Mouse (Mus musculus): ENCODE data around the gene Eqtn.

Gene Eqtn

DNA sequence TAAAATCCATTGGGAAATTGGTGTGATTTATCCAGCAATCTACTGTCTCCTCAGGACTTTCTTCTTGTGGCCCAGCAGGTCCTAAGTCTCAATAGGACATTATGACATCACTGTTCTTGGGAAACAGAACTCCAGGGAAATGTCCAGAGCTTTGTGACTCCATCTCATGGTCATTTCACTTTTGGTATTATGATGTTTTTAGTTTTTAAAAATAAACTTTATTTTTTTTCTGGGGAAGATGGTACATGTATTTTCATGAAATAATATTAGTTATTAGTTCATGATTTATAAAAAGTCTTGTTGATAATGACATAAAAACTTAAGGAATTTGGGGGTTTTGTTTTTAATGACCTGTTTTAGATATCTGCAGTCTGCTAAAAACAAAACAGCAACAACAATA, at the start of gene Eqtn:
Eqtn (minus strand) TSS at position 101 of the 400 bp plus-strand sequence.
- DNase-seq (ENCODE audit: low spot score in 2 of 2) = no peak

DNA sequence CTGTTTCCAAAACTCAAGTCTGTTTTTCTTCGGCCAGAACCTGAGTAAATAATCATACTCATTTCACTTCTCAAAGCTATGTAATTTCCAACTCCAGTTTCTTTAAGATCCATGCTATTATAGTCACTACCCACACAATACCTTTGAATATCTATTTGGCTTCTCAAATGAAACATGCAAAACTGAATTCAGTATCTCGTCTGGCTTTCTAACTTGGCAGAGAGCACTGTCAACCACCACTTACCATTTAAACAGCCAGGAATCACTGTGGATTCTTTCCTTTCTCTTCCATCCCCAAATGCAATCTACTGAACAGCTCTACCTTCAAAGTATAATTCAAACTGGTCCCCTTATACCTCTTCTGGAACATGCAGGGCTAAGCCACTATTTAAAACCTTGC, 44.7 kb upstream of the Eqtn start:
- DNase-seq (ENCODE audit: low spot score in 2 of 2) = no peak

DNA sequence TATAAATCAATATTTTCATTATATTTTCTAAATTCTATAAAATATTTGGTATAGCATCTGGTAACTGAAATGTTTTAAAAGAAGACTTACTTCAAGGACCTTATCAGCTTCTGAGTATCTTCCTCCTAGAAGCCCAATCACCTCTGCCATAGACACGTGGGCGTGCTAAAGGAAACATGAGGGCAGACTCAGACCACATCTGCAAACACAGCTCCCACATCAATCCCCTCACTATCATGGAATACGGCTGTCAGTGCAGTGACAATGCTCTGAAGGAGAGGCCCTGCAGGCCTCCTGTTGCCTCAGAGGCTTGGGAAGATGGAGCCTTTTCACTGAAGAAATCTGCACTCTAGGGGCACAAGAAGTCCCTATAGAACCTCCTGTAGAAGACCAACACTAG, 24.1 kb upstream of the Eqtn start:
- no peak for DNase-seq (ENCODE audit: low spot score in 2 of 2)

DNA sequence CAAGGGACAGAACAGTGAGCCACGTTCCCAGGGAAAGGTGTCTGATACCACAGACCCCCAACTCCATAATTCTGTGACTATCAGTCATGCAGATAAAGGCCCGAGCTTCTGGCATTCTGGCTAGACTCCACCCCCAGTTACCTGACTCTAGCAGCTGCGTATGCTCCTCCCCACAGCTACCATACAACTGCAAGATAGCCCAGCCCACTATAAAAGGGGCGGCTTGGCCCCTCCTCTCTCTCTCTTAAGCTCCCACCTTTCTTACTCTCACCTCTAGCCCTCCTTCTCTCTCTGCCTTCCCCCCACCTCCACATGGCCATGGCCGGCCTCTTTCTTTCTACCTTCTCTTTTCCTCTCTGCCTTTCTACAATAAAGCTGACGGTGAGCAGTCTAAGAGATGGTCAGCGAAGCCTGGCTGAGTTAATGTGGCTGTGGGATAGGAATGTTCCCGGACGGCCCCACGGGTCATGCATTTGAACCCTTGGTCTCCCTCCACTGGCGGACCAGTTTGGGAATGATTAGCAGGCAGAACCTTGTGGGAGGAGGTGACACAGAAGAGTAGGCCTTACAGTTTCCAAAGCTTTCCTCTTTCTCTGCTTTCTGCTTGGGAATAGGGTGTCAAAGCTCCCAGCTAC, 12.7 kb upstream of the Eqtn start:
- DNase-seq (ENCODE audit: low spot score in 2 of 2) = no peak

DNA sequence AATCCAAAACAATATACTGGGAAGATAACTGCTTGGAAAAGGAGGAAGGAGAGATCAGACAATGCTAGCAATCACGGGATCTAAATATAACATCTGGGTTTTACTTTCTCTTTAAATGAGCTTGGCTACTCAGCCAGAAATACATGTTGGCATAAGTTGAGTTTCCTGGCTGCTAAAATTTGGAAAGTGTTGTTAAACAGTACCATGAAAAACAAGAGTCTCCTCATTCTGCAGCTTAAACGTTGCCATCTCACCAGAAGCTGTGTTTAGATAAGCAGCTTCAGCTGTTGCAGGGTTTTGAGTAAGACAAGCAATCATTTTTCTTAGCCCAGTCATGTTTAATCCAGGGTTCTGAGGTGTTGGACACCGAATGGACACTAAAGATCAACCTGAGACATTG, 26.9 kb downstream of the Eqtn start:
- DNase-seq (ENCODE audit: low spot score in 2 of 2) = no peak

DNA sequence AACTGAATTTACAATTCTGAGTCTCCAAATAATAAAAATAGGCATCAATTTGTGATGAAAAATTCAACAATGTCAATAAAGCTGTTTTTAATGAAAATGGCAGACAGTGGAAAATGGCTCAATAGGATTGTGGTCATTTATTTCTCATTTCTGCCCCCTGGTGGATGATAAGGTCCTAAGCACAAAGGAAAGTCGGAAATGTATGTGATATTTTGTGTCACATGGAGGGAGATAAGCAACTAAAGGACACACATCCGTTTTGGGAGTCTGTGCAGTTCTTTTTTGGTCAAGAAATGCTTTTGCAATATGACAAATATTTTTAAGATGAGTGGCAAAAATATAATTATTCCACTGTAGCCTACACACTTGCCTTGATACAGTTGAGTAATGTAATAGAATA, 27.9 kb downstream of the Eqtn start:
- DNase-seq (ENCODE audit: low spot score in 2 of 2) = no peak

All from natural killer cell, adult 2 months (primary cell).